Mouse (Mus musculus): ENCODE measurements at regions not wholly inside any gene's neighbourhood (a gene's known extent, or its start where the extent isn't known, plus 50 kb on each side); places are given as distances from the start of the nearest gene placed in this dataset.

DNA sequence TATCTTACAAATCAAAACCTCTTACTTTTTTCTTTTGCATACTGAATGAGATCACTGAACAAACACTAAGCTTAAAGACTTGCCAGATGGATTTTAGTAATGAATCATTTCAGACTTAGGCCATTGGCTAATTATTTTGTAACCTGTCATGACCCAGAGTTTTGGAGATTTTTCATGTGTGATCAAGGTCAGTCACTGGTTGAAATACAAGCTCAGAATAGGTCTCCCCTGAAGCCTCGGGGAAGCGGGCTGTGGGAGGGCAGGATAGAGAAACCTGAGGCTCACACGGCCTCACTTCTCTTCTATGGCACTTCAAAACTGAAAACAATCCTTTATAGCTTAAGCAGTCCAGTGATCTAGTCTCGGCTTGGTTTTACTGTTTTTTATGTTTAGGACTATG lies 197.6 kb upstream of the Ednra start:
- peaks cover 8% of the 10 kb centered on the region for H3K9me3 ChIP-seq (ENCODE audit: control insufficient read depth, low read length)
- no peak overlapping the region for H3K27ac ChIP-seq (replicated peaks; ENCODE audit: low read depth, low read length)
- H3K4me2 ChIP-seq (ENCODE audit: low read depth, low read length): no peak overlapping the region
- no peak overlapping the region for H3K9ac ChIP-seq (ENCODE audit: low read depth, low read length)
- H3K4me3 ChIP-seq (ENCODE audit: low read depth, low read length): no peak overlapping the region
- H3K36me3 ChIP-seq (ENCODE audit: control insufficient read depth, insufficient read depth, low read length): no peaks in the 10 kb centered on the region
- 45% methylated on average over 4 of the region's 4 CpGs for WGBS
- no peaks in the 10 kb centered on the region for H3K27me3 ChIP-seq (replicated peaks; ENCODE audit: control insufficient read depth, insufficient read depth, low read length)
- no peaks in the 10 kb centered on the region for H3K4me1 ChIP-seq (ENCODE audit: control insufficient read depth, insufficient read depth, low read length)
- ATAC-seq (ENCODE audit: low read depth) (no peak), DNase-seq (ENCODE audit: low spot score) (no peak)

DNA sequence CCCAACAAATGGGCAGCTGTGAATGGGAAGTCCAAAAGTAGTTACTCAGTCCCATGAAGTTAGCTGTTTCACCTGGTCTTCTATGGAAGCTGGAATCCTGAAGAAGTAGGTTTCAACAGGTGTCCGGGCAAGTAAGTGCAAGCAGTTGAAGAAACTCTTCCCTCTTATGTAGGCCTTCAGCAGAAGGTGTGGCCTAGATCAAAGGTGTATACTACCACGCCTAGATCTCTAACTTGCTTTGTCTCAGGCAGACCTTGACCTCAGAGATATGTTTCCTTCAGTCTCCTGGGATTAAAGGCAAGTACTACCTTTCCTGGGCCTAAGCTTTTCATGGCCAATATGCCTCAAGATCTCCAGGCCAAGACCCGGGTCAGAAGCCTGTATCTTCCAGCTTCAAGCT lies 223.4 kb upstream of the Ednra start:
- no peaks in the 10 kb centered on the region for H3K4me1 ChIP-seq (ENCODE audit: control insufficient read depth, insufficient read depth, low read length)
- H3K9ac ChIP-seq (ENCODE audit: low read depth, low read length): no peak overlapping the region
- no peak overlapping the region for H3K27ac ChIP-seq (replicated peaks; ENCODE audit: low read depth, low read length)
- no peak overlapping the region for H3K4me2 ChIP-seq (ENCODE audit: low read depth, low read length)
- H3K36me3 ChIP-seq (ENCODE audit: control insufficient read depth, insufficient read depth, low read length): no peaks in the 10 kb centered on the region
- no peak overlapping the region for H3K4me3 ChIP-seq (ENCODE audit: low read depth, low read length)
- H3K27me3 ChIP-seq (replicated peaks; ENCODE audit: control insufficient read depth, insufficient read depth, low read length): no peaks in the 10 kb centered on the region
- DNase-seq (ENCODE audit: low spot score): no peak
- no peak for ATAC-seq (ENCODE audit: low read depth)
- 90% methylated on average over 3 of the region's 3 CpGs for WGBS
- H3K9me3 ChIP-seq (ENCODE audit: control insufficient read depth, low read length): no peaks in the 10 kb centered on the region

DNA sequence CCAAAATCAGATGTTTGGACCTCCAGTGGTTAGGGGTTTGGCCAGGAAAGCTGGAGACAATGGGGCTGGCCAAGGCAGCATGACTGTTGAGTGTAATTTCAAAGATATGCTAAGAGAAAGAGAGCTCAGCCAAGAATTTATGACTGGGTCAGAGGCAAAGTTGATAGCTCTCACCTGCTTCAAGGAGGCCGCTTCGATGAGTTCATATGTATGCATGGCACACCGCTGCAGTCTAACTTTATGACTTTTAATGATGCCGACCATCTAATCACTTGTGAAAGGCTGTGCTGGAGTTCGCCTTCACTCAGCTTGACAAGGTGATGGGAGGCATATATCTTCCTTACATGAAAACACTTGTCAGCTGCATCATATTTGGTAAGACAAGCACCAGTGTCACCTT lies 225.4 kb upstream of the Ednra start:
- ATAC-seq (ENCODE audit: low read depth) (no peak), DNase-seq (ENCODE audit: low spot score) (no peak)
- 94% methylated on average over 5 of the region's 5 CpGs for WGBS
- H3K4me1 ChIP-seq (ENCODE audit: control insufficient read depth, insufficient read depth, low read length): no peaks in the 10 kb centered on the region
- no peak overlapping the region for H3K4me2 ChIP-seq (ENCODE audit: low read depth, low read length)
- no peaks in the 10 kb centered on the region for H3K9me3 ChIP-seq (ENCODE audit: control insufficient read depth, low read length)
- no peak overlapping the region for H3K4me3 ChIP-seq (ENCODE audit: low read depth, low read length)
- H3K9ac ChIP-seq (ENCODE audit: low read depth, low read length): no peak overlapping the region
- no peaks in the 10 kb centered on the region for H3K36me3 ChIP-seq (ENCODE audit: control insufficient read depth, insufficient read depth, low read length)
- no peaks in the 10 kb centered on the region for H3K27me3 ChIP-seq (replicated peaks; ENCODE audit: control insufficient read depth, insufficient read depth, low read length)
- H3K27ac ChIP-seq (replicated peaks; ENCODE audit: low read depth, low read length): no peak overlapping the region

DNA sequence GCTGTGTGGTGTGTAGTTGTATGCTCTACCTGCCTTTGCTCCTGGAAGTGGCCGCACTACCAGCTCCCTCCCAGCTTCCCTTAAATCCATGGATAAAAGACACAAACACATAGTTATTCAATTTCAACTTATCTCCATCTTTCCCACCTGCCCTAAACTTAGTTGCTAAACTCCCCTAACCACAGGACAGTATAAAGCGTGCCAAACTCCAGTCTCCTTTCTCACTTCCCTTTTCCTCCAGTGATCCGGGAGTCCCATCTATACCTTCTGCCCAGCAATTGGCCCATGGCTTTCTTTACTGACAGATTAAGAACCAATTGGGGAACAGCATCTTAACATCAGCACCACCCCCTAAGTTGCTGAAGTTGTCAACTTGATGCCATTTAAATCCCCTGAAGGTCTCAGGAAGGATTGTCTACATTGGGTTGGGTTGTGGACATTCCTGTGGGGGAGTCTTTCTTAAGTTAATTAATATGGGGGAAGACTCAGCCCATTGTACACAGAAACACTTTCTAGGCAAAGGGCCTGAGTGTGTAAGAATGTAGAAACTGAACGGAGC lies 234.6 kb upstream of the Ednra start:
- Histone ChIP-seq H3K27ac (replicated peaks; ENCODE audit: low read depth, low read length) (no peak overlapping the region), H3K4me2 (ENCODE audit: low read depth, low read length) (no peak overlapping the region), H3K9ac (ENCODE audit: low read depth, low read length) (no peak overlapping the region), H3K36me3 (ENCODE audit: control insufficient read depth, insufficient read depth, low read length) (no peaks in the 10 kb centered on the region), H3K9me3 (ENCODE audit: control insufficient read depth, low read length) (no peaks in the 10 kb centered on the region), H3K4me3 (ENCODE audit: low read depth, low read length) (no peak overlapping the region), H3K27me3 (replicated peaks; ENCODE audit: control insufficient read depth, insufficient read depth, low read length) (no peaks in the 10 kb centered on the region), H3K4me1 (ENCODE audit: control insufficient read depth, insufficient read depth, low read length) (no peaks in the 10 kb centered on the region)
- no peak for ATAC-seq (ENCODE audit: low read depth)
- no peak for DNase-seq (ENCODE audit: low spot score)
- WGBS: 80% methylated on average over 4 of the region's 4 CpGs

DNA sequence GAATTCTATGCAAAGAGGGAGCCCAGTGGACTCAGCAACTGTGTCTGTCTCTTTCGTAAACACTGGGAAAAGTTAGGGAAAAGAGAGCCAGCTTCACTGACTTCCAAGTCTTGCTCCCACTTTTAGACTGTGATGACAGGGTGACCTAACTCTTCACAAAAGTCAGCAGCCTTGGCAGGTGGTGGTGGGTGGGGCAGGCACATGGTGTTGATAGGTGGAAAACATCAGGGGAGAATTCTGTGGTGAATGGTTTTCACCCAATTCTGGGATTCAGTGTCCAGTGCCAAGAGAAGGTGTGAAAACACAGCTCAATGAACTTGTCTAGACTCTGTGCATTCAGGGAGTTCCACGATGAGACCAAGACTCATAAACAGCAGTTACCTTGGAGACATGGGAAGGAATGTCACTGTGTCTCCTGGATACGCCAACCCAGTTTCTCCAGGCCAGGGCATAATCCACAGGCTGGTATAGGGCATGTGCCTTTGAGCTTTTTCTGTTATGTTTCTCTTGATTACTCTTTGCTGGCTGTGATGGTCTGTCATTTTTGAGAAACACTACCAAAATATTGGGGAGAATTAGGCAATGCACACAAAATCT lies 238.9 kb upstream of the Ednra start:
- DNase-seq (ENCODE audit: low spot score): no peak
- H3K27ac ChIP-seq (replicated peaks; ENCODE audit: low read depth, low read length): no peak overlapping the region
- WGBS: 82% methylated on average over 3 of the region's 3 CpGs

DNA sequence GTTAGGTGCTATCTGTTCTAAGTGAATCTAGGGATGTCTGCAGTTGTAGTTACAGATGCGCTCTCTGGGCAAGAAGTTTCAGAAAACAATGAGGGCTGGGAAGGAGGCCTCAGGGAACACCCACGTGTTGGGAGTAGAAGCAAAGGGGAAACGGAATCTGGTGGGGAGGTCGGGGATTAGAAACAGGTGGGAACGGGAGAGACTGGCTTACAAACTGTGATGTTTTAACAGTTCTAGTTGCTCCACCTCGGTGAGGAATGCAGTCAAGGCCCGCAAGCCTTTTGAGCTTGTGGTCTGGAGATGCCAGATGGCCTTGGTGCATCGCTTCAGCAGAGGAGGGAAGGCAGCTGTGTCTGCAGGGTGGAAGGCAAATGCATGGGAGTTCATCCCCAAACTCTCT lies 242.7 kb upstream of the Ttc29 start:
- ATAC-seq (ENCODE audit: low read depth): peak; percentile 30; the same call in 1 of the 2 replicates
- peaks cover 6% of the 10 kb centered on the region; the same call in 1 of the 2 replicates for H3K9me3 ChIP-seq (ENCODE audit: control insufficient read depth, low read length)
- no peak overlapping the region for H3K4me2 ChIP-seq (ENCODE audit: low read depth, low read length)
- H3K4me3 ChIP-seq (ENCODE audit: low read depth, low read length): no peak overlapping the region
- no peaks in the 10 kb centered on the region for H3K27me3 ChIP-seq (replicated peaks; ENCODE audit: control insufficient read depth, insufficient read depth, low read length)
- peaks cover 25% of the 10 kb centered on the region for H3K4me1 ChIP-seq (ENCODE audit: control insufficient read depth, insufficient read depth, low read length)
- DNase-seq (ENCODE audit: low spot score): peak; percentile 81
- peak overlapping the region; percentile 45; the same call in 1 of the 2 replicates for H3K27ac ChIP-seq (replicated peaks; ENCODE audit: low read depth, low read length)
- 18% methylated on average over 8 of the region's 8 CpGs for WGBS
- no peaks in the 10 kb centered on the region for H3K36me3 ChIP-seq (ENCODE audit: control insufficient read depth, insufficient read depth, low read length)
- H3K9ac ChIP-seq (ENCODE audit: low read depth, low read length): no peak overlapping the region

More for the DNA sequence above, 238.9 kb upstream of the Ednra start:
- ATAC-seq (ENCODE audit: low read depth): no peak
- no peaks in the 10 kb centered on the region for H3K36me3 ChIP-seq (ENCODE audit: control insufficient read depth, insufficient read depth, low read length)
- H3K4me3 ChIP-seq (ENCODE audit: low read depth, low read length): no peak overlapping the region
- no peak overlapping the region for H3K4me2 ChIP-seq (ENCODE audit: low read depth, low read length)
- H3K9me3 ChIP-seq (ENCODE audit: control insufficient read depth, low read length): no peaks in the 10 kb centered on the region
- no peak overlapping the region for H3K9ac ChIP-seq (ENCODE audit: low read depth, low read length)
- H3K4me1 ChIP-seq (ENCODE audit: control insufficient read depth, insufficient read depth, low read length): peaks cover 6% of the 10 kb centered on the region; the same call in 1 of the 2 replicates
- H3K27me3 ChIP-seq (replicated peaks; ENCODE audit: control insufficient read depth, insufficient read depth, low read length): no peaks in the 10 kb centered on the region

DNA sequence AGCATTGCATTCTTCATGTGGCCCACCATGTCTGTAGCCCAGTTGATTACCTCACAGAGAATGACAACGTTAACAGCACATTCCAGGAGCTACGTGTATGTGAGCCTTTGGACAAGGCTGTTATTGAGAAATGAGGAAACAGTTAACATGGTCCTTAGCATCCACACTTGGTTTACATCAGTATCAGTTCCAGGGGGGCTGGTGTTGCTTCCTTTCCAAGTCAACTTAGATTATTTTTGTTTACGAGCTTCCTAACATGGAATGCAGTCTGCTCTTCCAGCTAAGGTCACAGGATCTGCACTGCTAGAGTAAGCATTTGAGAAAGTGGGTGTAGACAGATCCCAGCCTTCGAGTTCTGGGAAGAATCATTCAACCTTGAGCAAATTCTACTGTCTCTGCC lies 239.4 kb upstream of the Ttc29 start:
- Histone ChIP-seq H3K9ac (ENCODE audit: low read depth, low read length) (no peak overlapping the region), H3K4me2 (ENCODE audit: low read depth, low read length) (no peak overlapping the region), H3K4me3 (ENCODE audit: low read depth, low read length) (no peak overlapping the region), H3K27me3 (replicated peaks; ENCODE audit: control insufficient read depth, insufficient read depth, low read length) (no peaks in the 10 kb centered on the region), H3K9me3 (ENCODE audit: control insufficient read depth, low read length) (peaks cover 8% of the 10 kb centered on the region; the same call in 1 of the 2 replicates), H3K27ac (replicated peaks; ENCODE audit: low read depth, low read length) (no peak overlapping the region), H3K36me3 (ENCODE audit: control insufficient read depth, insufficient read depth, low read length) (no peaks in the 10 kb centered on the region), H3K4me1 (ENCODE audit: control insufficient read depth, insufficient read depth, low read length) (peaks cover 19% of the 10 kb centered on the region)
- WGBS: 44% methylated on average over 4 of the region's 4 CpGs
- DNase-seq (ENCODE audit: low spot score) (peak; percentile 67), ATAC-seq (ENCODE audit: low read depth) (no peak; the same call in 1 of the 2 replicates)

DNA sequence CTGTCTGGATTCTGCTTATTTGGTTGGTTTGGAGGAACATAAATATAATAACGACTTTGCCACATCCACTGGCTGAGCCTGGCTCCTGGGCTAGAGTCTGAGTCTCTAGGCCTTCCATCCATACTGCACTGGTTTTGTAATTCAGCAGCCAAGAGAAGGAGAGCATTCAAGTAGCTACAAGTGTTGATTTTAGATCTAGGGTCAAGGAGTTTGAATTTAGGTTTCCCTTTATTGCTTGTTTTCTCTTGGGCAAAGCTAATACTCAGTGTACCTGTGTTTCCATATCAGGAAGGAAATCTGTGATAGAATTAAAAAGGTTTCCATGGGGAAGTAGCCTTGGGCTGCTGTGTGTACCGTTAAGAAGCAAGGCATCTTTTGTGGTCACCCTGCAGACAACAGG lies 234.0 kb upstream of the Ttc29 start:
- WGBS: 60% methylated on average over 2 of the region's 2 CpGs
- Histone ChIP-seq H3K9me3 (ENCODE audit: control insufficient read depth, low read length) (peaks cover 8% of the 10 kb centered on the region; the same call in 1 of the 2 replicates), H3K27me3 (replicated peaks; ENCODE audit: control insufficient read depth, insufficient read depth, low read length) (no peaks in the 10 kb centered on the region), H3K4me2 (ENCODE audit: low read depth, low read length) (no peak overlapping the region), H3K9ac (ENCODE audit: low read depth, low read length) (no peak overlapping the region), H3K4me1 (ENCODE audit: control insufficient read depth, insufficient read depth, low read length) (no peaks in the 10 kb centered on the region), H3K4me3 (ENCODE audit: low read depth, low read length) (no peak overlapping the region), H3K36me3 (ENCODE audit: control insufficient read depth, insufficient read depth, low read length) (no peaks in the 10 kb centered on the region), H3K27ac (replicated peaks; ENCODE audit: low read depth, low read length) (no peak overlapping the region)
- ATAC-seq (ENCODE audit: low read depth) (no peak), DNase-seq (ENCODE audit: low spot score) (no peak)

DNA sequence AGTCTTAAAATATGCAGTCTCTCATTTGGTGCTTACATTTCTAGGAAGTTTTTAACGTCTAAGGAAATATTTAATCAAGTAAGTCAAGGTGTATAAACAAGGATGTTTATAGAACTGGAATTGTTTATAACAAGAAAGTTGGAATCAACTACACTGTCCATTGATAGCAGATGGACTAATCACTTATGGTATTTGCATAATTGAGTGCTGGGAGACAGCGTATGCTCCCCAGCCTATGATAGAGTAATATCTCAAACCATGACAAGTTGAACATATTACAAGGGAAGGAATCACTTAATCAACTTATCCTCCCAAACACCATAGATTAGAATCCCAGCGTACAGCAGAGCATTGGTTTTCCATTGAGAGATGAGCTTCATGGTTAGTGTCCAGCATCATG lies 232.4 kb upstream of the Ttc29 start:
- no peaks in the 10 kb centered on the region for H3K9me3 ChIP-seq (ENCODE audit: control insufficient read depth, low read length)
- ATAC-seq (ENCODE audit: low read depth) (no peak), DNase-seq (ENCODE audit: low spot score) (no peak)
- H3K9ac ChIP-seq (ENCODE audit: low read depth, low read length): no peak overlapping the region
- WGBS: 74% methylated on average over 3 of the region's 3 CpGs
- H3K4me3 ChIP-seq (ENCODE audit: low read depth, low read length): no peak overlapping the region
- no peak overlapping the region for H3K4me2 ChIP-seq (ENCODE audit: low read depth, low read length)
- no peaks in the 10 kb centered on the region for H3K4me1 ChIP-seq (ENCODE audit: control insufficient read depth, insufficient read depth, low read length)
- H3K36me3 ChIP-seq (ENCODE audit: control insufficient read depth, insufficient read depth, low read length): no peaks in the 10 kb centered on the region
- H3K27me3 ChIP-seq (replicated peaks; ENCODE audit: control insufficient read depth, insufficient read depth, low read length): no peaks in the 10 kb centered on the region
- no peak overlapping the region for H3K27ac ChIP-seq (replicated peaks; ENCODE audit: low read depth, low read length)

Data from embryonic facial prominence, embryonic 14.5 days (tissue).